Mouse (Mus musculus) forebrain, postnatal 0 days (tissue): ENCODE results near the gene Arfgap3. TPM values are rescaled to one million over a fixed set of nuclear protein-coding genes. Genes with fewer than 3 reads are reported as not detected.
"Not testable (repeated sequence)": the region's sequence is repeated elsewhere in the genome, so short reads cannot be mapped to it uniquely, and the experiment has no call there.

Experiments
- ATAC-seq: fragments of 200-750 bp; cut with Nextera tagmentation; 2 replicates; pipeline ENCODE4 v1.8.0; 2017; ENCODE audit warnings: mild to moderate bottlenecking, moderate library complexity
- DNase-seq: peaks from one replicate; pipeline ENCODE4 v3.0.0-alpha.2; 2015
- H3K27ac ChIP-seq: fragments of 300-500 bp; sonication (generic); 2 replicates; pipeline ENCODE4 v1.5.1; 2014; ENCODE audit warnings: low read depth, mild to moderate bottlenecking, antibody characterized with exemption, low read length, moderate library complexity, mixed read lengths
- H3K27me3 ChIP-seq: fragments of 300-500 bp; sonication (generic); 2 replicates; pipeline ENCODE4 v1.6.1; 2014; ENCODE audit warnings: mild to moderate bottlenecking, low read length, mixed read lengths; ENCODE audit not compliant: insufficient read depth
- H3K36me3 ChIP-seq: fragments of 300-500 bp; sonication (generic); 2 replicates; pipeline ENCODE4 v1.6.1; 2014; ENCODE audit warnings: mild to moderate bottlenecking, moderate library complexity; ENCODE audit not compliant: insufficient read depth
- H3K4me1 ChIP-seq: fragments of 300-500 bp; sonication (generic); 2 replicates; pipeline ENCODE4 v1.6.1; 2014; ENCODE audit warnings: antibody characterized with exemption; ENCODE audit not compliant: insufficient read depth
- H3K4me2 ChIP-seq: fragments of 300-500 bp; sonication (generic); 2 replicates; pipeline ENCODE4 v1.6.1; 2014; ENCODE audit warnings: low read depth, mild to moderate bottlenecking, moderate library complexity
- H3K4me3 ChIP-seq: fragments of 300-500 bp; sonication (generic); 2 replicates; pipeline ENCODE4 v1.5.1; 2014; ENCODE audit warnings: low read depth, low read length, mixed read lengths
- H3K9ac ChIP-seq: fragments of 300-500 bp; sonication (generic); 2 replicates; pipeline ENCODE4 v1.6.1; 2014; ENCODE audit warnings: mild to moderate bottlenecking
- H3K9me3 ChIP-seq: fragments of 300-500 bp; sonication (generic); 2 replicates; pipeline ENCODE4 v1.6.1; 2016; ENCODE audit warnings: low read length
- CTCF ChIP-seq: sonication (generic); IDR thresholded peaks from 2 replicates; pipeline ENCODE4 v1.5.1; 2016; ENCODE audit warnings: antibody characterized with exemption, control low read depth, low read depth
- WGBS: fragments of 180-500 bp; shearing (Covaris S2); extraction: QIAGEN DNeasy Blood & Tissue Kit; methylation state at CpG from one replicate; pipeline ENCODE4 v1.1.7; 2014; 5-methylcytosine and 5-hydroxymethylcytosine counted together
- polyA plus RNA-seq: library from polyadenylated mRNA; unstranded; fragments of >200 nt; fragmentation: Nextera tagmentation; extraction: Ambion mirVana; gene quantifications from 2 replicates; pipeline ENCODE4 v1.2.1, GENCODE M21; 2015
- total RNA-seq: library from RNA; depleted of rRNA; stranded (reverse); fragments of >200 nt; gene quantifications from 2 replicates; pipeline ENCODE4 v1.2.3, GENCODE M21; 2014

Arfgap3 gene
- total and polyA plus RNA-seq, 2 experiments from 2014 or later = 33.7 to 41.0 TPM

- Histone ChIP-seq H3K9me3 (no peaks in the 10 kb centered on the region), H3K36me3 (no peaks in the 10 kb centered on the region), H3K9ac (no peak overlapping the region), H3K27ac (no peak overlapping the region), H3K4me3 (no peak overlapping the region), H3K4me1 (no peaks in the 10 kb centered on the region), H3K4me2 (no peak overlapping the region), H3K27me3 (no peaks in the 10 kb centered on the region)
- TF ChIP-seq CTCF = no peak
- no peak for DNase-seq
- WGBS = 86% methylated on average over 5 of the region's 5 CpGs
- ATAC-seq = no peak
Observed at GRCm38 (mm10) chr15:83278579-83278978, 71.5 kb downstream of the Arfgap3 start.

GRCm38 (mm10) chr15:83277451-83277850 is 72.6 kb downstream of the Arfgap3 start:
- no peak overlapping the region for H3K4me3 ChIP-seq
- 82% methylated on average over 4 of the region's 4 CpGs for WGBS
- no peaks in the 10 kb centered on the region for H3K9me3 ChIP-seq
- H3K4me1 ChIP-seq = no peaks in the 10 kb centered on the region
- H3K27me3 ChIP-seq = no peaks in the 10 kb centered on the region
- H3K9ac ChIP-seq = no peak overlapping the region
- no peaks in the 10 kb centered on the region for H3K36me3 ChIP-seq
- no peak overlapping the region for H3K27ac ChIP-seq
- ATAC-seq = no peak
- H3K4me2 ChIP-seq = no peak overlapping the region
- DNase-seq = no peak
- no peak for TF ChIP-seq CTCF

- not testable (repeated sequence) for H3K36me3 ChIP-seq, DNase-seq, H3K9me3 ChIP-seq, H3K9ac ChIP-seq, H3K27ac ChIP-seq, H3K27me3 ChIP-seq, ATAC-seq, H3K4me1 ChIP-seq, H3K4me3 ChIP-seq, H3K4me2 ChIP-seq
Observed at GRCm38 (mm10) chr15:83274237-83274636, 75.8 kb downstream of the Arfgap3 start.

GRCm38 (mm10) chr15:83273017-83273416 is 77.0 kb downstream of the Arfgap3 start:
- ATAC-seq = no peak
- H3K27ac ChIP-seq = no peak overlapping the region
- 87% methylated on average over 2 of the region's 2 CpGs for WGBS

GRCm38 (mm10) chr15:83271221-83271620 is 78.8 kb downstream of the Arfgap3 start:
- not testable (repeated sequence) for H3K9me3 ChIP-seq, DNase-seq, H3K36me3 ChIP-seq, H3K4me2 ChIP-seq, H3K9ac ChIP-seq, H3K27me3 ChIP-seq, H3K4me3 ChIP-seq, H3K4me1 ChIP-seq, H3K27ac ChIP-seq, ATAC-seq
- WGBS = 35% methylated on average over 9 of the region's 9 CpGs

More at GRCm38 (mm10) chr15:83273017-83273416, 77.0 kb downstream of the Arfgap3 start:
- H3K9ac ChIP-seq = no peak overlapping the region
- TF ChIP-seq CTCF = no peak
- no peaks in the 10 kb centered on the region for H3K4me1 ChIP-seq
- no peak overlapping the region for H3K4me3 ChIP-seq
- no peak for DNase-seq
- no peak overlapping the region for H3K4me2 ChIP-seq
- no peaks in the 10 kb centered on the region for H3K9me3 ChIP-seq
- no peaks in the 10 kb centered on the region for H3K27me3 ChIP-seq
- H3K36me3 ChIP-seq = no peaks in the 10 kb centered on the region

GRCm38 (mm10) chr15:83269985-83270384 is 80.1 kb downstream of the Arfgap3 start:
- not testable (repeated sequence) for H3K27me3 ChIP-seq, H3K27ac ChIP-seq, H3K4me3 ChIP-seq, DNase-seq, ATAC-seq, H3K9ac ChIP-seq, H3K9me3 ChIP-seq, H3K4me1 ChIP-seq, H3K4me2 ChIP-seq, H3K36me3 ChIP-seq
- 88% methylated on average over 6 of the region's 6 CpGs for WGBS

- H3K27ac ChIP-seq, DNase-seq, H3K4me3 ChIP-seq, H3K27me3 ChIP-seq, H3K4me1 ChIP-seq, ATAC-seq, H3K9ac ChIP-seq, H3K9me3 ChIP-seq, H3K4me2 ChIP-seq, H3K36me3 ChIP-seq: not testable (repeated sequence)
- WGBS = 74% methylated on average over 6 of the region's 7 CpGs
Observed at GRCm38 (mm10) chr15:83268428-83268827, 81.6 kb downstream of the Arfgap3 start.

GRCm38 (mm10) chr15:83265269-83265668 is 84.8 kb downstream of the Arfgap3 start:
- Histone ChIP-seq H3K9ac (no peak overlapping the region), H3K4me1 (no peaks in the 10 kb centered on the region), H3K27ac (no peak overlapping the region), H3K4me3 (no peak overlapping the region), H3K36me3 (no peaks in the 10 kb centered on the region), H3K4me2 (no peak overlapping the region), H3K27me3 (no peaks in the 10 kb centered on the region), H3K9me3 (no peaks in the 10 kb centered on the region)
- no peak for ATAC-seq
- DNase-seq = no peak
- TF ChIP-seq CTCF = no peak
- WGBS = 26% methylated on average over 1 of the region's 1 CpGs
